Mouse (Mus musculus): ENCODE data around the gene Sult5a1.
A peak's percentile ranks its signal among the peaks of the same experiment; 100 is the strongest.
"Not testable (repeated sequence)": the region's sequence is repeated elsewhere in the genome, so short reads cannot be mapped to it uniquely, and the experiment has no call there.

Sult5a1 gene

DNA sequence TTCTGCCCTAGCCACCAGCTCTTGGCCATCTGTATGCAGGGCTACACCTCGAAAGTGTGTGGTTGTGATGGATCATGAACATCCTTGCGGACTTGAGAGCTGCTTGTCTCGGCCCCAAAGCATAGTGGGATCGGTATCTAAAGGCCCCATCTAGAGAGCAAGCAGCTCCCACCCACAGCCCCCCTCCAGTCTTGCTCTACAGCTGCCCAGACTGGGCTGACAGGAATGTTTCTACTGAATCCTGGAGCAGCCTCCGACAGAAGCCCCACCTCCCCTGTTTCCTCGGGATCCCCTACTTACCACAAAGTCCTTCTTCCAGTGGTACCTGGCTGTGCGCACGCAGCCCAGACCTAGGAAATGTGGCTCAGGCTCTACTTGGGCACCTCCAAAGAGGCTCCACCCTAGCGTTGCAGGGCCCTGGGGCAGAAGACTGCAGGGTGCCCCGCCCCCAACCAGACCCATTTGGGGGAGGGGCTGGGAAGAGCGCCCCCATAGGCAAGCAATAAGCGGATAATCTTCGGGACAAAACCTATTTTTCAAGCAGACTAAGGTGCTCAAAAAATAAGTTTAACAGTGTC is at the start of gene Sult5a1:
Gene Sult5a1 (minus strand): TSS at position 428 of the 578 bp plus-strand sequence.
- DNase-seq (ENCODE audit: low spot score in 2 of 2): no peak

DNA sequence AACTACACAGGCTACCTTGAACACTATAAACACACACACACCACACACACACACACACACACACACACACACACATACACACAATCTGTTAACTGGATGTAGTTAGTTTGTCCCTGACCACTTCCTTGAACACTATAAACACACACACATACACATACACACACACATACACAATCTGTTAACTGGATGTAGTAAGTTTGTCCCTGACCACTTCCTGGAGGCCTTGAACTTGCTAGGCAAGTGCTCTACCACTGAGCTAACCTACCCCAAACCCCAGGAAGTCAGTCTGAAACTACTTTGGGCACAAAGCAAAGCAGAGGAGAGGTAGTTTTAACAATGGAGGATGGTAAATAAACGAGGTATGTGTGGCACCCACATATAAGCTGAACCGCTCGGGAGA is 45.5 kb upstream of the Sult5a1 start:
- DNase-seq (ENCODE audit: low spot score in 2 of 2): no peak

DNA sequence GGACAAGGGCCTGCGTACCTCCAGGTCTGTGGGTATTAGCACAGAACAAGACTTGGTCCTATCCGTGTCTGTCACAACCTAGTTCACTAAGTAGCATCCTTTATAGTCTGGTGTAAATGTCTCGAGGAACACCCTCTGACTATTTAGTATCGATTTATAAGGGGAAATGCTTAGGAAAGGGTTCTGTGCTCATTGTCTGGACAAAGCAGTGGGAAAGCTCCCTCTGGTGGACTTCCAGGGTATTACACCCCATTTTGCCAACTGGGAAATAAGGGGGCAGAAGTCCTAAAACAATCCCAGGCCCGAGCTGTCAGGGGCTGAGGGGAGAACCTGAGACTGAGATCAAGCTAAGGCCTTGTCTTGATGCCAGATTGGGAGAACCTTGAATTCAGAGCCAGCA is 44.2 kb upstream of the Sult5a1 start:
- peak; percentile 74 to 85 for DNase-seq (ENCODE audit: low spot score in 2 of 2)

DNA sequence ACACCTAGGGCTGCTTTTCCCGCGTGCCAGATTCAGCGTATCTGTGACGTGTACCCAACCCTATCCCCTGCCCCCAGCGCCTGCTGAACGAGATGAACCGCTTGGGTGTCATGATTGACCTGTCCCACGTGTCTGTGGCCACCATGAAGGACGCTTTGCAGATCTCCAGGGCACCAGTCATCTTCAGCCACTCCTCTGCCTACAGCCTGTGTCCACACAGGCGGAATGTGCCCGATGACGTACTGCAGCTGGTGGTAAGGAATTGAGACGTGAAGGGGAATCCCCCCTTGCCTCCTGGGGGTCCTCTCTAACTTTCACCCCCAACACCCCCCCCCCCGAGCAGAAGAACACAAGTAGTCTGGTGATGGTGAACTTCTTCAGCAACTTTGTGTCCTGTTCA is 41.7 kb upstream of the Sult5a1 start:
- DNase-seq (ENCODE audit: low spot score in 2 of 2): no peak

DNA sequence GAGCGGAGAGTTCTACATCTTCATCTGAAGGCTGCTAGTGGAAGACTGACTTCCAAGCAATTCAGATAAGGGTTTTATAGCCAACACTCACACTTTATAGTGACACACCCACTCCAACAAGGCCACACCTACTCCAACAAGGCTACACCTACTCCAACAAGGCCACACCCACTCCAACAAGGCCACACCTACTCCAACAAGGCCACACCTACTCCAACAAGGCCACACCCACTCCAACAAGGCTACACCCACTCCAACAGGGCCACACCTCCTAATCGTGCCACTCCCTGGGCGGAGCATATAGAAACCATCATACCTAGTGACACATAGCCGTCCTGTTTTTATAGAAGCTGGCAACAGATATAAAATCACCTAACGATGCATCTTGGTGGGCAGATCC is 38.9 kb upstream of the Sult5a1 start:
- not testable (repeated sequence) for DNase-seq (ENCODE audit: low spot score in 2 of 2)

DNA sequence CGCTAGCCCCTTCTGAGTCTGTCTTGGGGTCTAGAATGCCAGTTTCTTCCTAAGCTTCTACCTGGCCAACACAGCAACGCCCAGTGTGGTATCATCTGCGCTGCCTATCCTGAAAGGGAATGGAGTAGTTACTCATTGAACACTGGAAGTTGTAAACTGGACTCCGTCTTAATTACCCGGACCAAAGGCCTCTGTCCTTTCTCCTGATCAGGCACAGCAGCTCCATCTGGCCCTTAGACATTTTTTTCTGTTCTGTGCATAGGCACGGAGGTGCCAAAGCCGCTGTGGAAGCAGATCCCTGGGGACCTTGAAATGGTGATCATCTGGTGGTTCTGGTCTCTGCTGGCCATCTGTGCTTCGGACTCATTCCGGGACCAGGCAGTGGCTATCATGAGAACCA is 35.7 kb upstream of the Sult5a1 start:
- no peak for DNase-seq (ENCODE audit: low spot score in 2 of 2)

DNA sequence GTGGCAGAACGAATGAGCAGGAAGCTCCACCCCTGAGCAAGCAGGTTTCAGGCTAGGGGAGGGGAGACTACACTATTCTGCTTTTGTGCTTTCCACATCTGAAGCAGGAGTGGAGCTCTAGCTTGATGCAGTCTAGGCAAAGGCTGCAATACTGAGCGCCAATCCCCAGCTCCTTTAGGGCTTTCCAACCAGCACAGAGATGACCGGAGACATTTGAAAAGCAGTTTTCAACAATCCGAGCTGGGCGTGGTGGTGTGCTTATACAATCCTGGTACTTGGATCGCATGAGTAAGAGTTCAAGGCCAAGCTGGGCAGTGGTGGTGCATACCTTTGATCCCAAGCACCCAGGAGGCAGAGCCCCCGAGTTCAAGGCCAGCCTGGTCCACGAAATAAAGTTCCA is 33.8 kb upstream of the Sult5a1 start:
- DNase-seq (ENCODE audit: low spot score in 2 of 2): no peak

DNA sequence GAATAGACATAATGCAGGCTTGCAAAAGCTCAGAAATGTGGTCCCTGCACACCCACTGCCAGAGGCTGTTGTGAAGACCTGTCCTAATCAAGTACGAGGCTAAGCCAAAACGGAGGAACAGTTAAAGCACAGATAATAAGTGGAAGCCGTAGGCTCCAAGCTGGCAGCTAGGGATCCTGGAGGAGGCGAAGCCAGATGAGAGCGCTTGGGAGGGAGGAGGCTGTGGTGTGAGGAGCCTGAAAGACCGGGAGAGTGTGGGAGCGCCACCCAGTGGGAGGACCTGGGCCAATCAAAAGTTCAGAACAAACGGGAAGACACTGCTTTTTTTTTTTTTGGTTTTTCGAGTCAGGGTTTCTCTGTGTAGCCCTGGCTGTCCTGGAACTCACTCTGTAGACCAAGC is 32.6 kb upstream of the Sult5a1 start:
- peak; percentile 79 to 85 for DNase-seq (ENCODE audit: low spot score in 2 of 2)

DNA sequence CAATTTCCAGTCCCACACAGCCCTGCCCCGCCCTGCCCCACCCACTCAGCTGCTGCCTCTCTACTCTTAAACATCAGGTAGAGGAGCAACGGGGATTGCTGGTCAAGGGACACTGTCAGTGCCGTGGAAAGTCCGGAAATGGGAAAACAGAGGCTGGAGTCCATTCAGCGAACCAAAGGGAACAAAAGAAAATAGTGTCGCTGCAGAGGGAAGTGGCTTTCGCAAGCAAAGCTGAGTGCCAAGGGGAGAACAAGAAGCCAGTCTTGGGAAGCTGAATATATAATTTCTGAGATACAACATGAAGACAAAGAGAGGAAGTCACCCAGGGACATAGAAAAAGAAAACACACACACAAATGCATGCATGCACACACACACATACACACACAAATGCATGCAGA is 30.7 kb upstream of the Sult5a1 start:
- DNase-seq (ENCODE audit: low spot score in 2 of 2): no peak

DNA sequence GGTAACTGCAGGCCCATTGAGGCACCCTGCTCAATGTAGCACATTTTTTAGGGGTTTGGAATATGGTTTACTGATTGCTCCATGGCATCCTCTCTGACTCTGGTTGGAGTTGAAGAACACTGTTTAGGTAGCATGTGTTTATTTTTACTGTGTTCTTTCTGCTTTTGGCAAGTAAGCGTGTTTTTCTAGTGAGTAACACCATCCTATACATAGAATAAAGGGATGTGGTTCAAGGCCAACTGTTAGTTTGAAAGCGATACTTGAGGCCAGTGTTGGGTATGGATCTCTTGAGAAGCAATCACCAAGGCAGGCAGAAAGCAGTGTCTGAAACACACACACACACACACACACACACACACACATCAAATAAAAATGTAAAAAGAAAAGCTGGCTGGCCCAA is 29.9 kb upstream of the Sult5a1 start:
- no peak for DNase-seq (ENCODE audit: low spot score in 2 of 2)

DNA sequence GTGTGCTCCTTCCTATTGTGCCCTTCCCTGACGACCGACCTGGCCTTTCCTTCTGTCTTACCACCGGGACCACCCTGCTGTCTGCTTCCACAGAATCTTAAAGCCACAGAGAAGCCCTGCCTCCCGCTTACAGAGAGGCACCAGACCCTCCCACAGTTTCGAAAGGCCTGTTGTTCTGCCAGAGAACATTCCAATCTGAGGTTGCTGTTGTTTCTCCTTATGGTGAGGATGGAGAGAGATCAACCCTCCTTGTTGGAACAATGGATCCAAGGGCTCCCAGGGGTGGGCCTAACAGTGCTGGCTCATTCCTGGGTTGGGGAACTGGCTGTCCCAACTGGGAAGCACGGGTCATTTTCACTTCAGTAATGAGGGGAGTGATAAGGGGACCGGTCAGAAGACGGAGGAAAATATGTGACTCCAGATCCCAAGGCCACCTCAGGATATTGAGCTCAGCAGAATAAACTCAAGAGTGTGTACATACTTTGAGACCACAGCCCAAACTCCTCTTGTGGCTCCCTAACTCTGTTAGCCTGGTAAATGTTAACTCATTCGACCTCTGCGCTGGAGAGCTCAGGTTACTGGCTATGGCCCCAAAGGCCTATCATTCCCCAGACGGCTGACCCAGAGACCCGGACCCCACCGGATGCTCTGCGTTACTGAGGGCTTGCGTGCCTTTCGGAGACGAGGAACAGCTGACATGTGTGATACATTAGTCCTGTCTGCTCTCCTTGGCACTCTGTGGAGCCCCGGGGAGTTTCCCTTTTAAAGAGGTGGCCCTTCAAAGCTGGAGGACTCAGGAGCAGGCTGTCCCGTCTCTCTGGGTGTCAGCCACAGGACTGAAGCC is 27.7 kb upstream of the Sult5a1 start, which contains the start of gene Dpep1:
Gene Dpep1 (plus strand): TSS at position 677 of the 844 bp plus-strand sequence.
- DNase-seq (ENCODE audit: low spot score in 2 of 2): no peak

DNA sequence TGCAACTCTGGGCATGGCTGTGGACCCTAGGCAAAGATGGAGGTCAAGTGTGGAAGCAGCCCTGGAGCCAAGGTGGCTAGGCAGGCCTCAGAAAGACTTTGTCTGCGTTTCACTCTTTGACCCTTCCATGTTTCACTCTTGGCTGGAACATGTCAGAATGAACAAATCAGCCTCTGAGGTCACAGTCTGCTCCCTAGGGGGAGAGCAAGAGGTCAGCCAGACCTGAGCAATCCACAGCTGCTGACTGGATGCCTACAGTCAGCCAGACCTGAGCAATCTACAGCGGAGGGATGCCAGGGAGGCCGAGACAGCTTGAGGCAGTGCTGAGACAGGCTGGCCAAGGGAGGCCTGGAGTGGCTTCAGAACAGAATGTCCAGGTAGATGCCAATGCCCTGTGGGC is 23.3 kb upstream of the Sult5a1 start:
- no peak for DNase-seq (ENCODE audit: low spot score in 2 of 2)

DNA sequence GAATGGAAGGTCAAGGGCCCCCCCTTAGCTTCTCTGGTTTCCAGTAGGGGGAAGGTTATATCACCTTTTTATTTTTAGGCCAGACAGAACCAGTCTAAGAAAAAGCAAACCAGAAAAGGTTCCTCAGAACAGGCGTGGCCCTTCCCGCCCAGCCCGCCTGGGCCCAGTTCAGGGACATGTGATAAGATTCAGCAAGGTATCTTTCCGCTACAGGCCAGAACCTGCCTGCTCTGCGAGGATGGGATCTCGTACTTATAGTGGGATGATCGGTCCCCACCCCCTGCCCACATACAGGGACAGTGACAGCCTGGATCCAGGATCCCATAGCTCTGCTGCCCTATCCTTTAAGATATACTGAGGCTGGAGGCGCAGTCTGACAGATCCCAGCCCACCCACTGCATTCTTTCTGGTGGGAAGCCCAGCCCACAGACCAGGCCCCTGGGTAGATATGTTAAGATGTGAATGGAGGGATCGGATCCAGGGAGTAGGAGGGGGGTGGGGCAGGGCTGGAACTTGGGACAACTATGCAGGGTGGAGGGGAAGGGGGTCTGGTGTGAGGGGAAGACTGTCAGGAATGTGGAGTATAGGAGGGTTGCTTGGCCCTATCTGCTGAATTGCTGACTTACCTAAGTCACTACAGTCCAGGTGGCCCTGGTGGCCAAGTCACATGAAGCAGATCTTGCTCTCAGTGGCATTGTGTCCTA is 1.9 kb downstream of the Sult5a1 start:
- DNase-seq (ENCODE audit: low spot score in 2 of 2): no peak

DNA sequence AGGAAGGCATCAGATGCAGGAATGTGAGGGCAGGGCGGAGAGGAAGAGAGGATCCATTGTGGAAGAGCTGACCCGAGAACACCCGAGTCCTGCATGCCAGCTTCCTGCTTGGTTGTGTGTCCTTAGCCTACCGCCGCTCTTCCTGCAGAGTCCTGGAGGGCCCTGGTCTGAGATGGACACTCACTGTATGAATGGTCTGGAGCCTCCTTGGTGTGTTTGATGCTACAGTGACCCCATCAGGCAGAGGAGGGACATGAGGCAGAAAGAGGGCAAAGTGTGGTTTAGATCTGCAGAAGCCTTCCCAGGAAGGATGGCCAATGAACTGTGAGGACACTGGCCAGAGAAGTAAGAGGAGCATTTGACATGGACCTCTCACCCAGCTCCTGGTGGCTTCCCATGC is 2.9 kb downstream of the Sult5a1 start:
- DNase-seq (ENCODE audit: low spot score in 2 of 2): no peak

DNA sequence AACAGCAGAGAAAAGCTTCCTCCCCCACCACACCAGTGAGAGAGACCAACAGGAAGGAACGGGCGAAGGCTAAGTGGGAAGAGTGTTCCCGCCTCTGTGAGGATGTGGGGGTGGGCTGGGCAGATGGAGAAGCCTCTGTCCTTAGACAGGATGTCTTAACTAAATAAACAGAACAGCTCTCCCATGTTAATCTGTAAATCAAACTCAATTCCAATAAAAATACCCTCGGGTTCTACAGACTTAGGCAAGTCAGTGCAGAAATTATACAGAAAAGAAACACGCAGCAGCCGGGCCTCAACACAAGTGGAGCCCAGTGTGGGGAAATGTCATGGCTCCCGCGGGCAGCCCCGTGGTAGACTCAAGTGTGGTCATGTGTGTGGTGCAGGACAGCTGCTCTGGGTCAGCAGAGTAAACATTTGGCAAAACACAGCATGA is 7.4 kb downstream of the Sult5a1 start:
- DNase-seq (ENCODE audit: low spot score in 2 of 2): no peak

DNA sequence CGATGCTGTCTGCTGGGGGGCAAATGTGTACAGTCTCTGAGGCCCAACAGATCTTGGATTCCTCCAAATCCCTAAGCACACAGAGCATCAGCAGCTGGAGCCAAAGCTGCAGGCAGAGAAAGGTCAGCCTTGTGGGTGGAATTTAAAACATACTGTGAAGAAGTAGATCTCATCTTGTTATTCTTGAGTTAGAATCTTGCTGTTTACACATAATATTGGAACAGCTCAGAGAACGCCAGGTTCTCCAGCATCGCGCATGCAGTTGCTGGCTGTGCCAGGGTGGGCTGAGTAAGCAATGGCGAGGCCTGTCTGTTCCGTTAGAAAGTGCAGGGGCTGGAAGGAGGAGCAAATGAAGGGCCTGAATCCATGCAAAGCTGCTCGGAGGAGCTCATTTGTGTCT is 11.7 kb downstream of the Sult5a1 start:
- DNase-seq (ENCODE audit: low spot score in 2 of 2): no peak

DNA sequence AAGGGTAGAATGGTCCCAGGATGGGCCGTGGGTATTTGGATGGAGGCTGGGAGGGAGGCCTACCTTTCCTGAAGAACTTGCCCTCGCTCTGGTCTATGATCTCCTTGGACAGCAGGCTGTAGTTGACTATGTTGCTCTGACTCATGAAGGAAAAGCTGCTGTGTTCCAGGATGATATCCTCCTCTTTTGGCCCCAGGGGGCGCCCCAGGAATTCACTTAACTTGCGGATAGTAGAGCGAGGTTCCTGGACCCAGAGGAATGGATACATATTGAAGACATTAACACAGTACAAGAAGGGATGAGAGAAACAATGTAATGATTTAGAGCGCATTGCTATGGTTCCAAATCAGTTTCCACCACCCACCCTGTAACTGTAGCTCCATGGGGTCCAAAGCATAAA is 12.8 kb downstream of the Sult5a1 start:
- no peak for DNase-seq (ENCODE audit: low spot score in 2 of 2)

DNA sequence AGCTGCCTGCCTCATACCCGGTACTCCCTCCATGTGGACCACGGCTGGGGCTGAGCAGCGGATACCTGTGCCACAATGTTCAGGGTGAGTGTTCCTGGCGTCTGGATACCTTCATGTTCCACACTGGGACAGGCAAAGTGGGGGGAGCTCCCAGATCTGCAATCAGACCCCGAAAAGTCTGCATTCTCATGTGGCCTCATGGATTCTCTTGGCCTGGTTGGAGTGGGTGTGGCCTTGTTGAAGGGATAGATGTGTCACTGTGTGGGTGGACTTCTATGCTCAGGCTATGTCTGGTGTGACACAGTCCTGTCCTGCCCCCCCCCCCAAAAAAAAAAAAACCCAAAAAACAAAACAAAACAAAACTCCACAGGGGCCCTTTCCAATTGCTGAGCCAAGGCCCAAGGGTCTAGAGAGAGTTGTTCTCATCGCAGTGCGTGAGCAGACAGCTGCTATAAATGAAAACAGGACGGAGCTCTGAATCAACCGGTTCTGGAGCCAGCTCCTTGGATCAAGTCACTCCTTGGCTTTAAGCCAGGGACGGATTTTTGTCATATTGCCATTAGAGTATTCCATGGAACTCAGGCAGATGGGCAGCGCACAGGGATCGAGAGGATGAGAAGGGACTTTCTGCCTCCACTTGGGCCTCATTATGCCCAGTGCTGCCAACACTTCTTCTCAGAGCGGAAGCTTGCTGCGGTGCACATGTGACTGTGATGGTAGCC is 16.2 kb downstream of the Sult5a1 start:
- peak; percentile 77 to 84 for DNase-seq (ENCODE audit: low spot score in 2 of 2)

DNA sequence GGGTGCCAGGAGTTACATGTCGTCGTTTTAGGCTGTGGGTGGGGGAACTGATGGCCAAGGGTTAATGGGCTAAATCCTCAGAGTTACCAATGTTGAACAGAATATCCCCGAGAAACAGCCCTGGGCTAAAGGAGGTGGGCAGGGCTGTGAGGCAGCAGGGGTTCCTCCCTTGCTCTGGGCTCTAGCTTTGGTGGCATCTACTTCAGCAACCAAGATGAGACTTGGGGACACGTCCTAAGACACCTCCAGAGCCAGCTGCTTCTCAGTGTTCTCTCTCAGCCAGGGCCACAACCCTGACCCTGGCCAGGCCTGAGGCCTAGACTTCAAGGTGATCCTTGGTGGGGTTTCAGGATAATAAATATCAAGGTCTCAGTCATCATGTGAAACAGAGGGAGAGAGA is 19.4 kb downstream of the Sult5a1 start:
- DNase-seq (ENCODE audit: low spot score in 2 of 2): no peak

DNA sequence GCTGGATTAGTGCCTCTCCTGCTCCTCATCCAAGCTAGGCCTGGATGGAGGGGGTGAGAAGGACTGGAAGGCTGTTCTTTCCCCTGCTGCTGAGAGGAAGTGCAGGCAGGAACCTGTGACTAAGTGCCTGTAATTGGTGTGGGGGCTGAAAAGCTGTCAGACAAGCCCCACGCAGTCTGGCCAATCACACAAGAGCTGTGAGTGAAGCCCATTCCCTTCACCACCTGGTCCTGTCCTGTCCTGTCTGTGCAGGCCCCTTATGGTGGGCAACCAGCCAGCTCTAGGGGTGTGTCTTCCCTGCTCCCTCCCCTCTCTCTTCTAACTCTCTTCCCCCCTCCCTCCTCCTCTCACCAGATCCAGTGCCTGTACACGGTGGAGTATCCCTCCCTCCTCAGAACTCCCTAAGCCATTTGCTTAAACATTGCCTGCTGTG is 20.5 kb downstream of the Sult5a1 start:
- peak; percentile 60 to 73 for DNase-seq (ENCODE audit: low spot score in 2 of 2)

DNA sequence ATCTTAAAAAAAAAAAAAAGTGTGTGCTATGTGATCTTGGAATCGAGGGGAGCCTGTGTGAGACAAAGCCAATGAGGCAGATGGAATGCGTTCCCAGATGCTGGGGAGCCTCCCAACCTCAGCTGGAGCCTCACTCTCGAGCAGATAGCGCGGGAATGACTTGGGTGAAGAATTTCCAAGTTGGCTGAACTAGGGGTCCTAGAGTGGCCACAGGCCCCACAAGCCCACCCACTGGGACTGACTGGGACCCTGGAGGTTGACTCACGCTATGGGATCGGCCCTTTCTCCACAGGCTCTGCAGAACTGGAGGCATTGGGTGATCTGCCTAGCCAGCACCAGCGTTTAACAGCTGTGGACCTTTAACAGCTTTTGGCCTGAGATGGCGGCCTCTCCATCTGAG is 21.8 kb downstream of the Sult5a1 start:
- no peak for DNase-seq (ENCODE audit: low spot score in 2 of 2)

DNA sequence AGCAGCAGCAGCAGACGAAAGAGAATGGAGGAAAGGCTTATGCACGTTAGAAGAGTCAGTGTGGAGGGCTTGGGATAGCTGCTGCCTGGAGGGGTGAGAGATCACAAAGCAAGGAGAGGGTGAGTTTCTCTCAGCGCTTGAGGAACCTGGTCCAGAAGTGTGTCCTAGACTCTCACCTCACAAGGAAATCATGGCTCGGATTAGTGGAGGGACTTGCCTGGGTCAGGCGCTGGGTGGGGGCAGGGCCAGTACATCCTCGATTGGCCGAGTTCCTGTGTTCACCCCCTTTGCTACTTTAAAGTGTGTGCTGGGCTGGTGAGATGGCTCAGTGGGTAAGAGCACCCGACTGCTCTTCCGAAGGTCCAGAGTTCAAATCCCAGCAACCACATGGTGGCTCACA is 22.3 kb downstream of the Sult5a1 start:
- DNase-seq (ENCODE audit: low spot score in 2 of 2): no peak
